Mouse (Mus musculus): ENCODE measurements at regions not wholly inside any gene's neighbourhood (a gene's known extent, or its start where the extent isn't known, plus 50 kb on each side); places are given as distances from the start of the nearest gene placed in this dataset.

GRCm38 (mm10) chr7:136343494-136343893 is 550.9 kb upstream of the Mgmt start:
- Histone ChIP-seq H3K36me3 (replicated peaks) (no peaks in the 10 kb centered on the region), H3K9ac (no peak overlapping the region), H3K4me2 (no peak overlapping the region), H3K9me3 (replicated peaks) (no peaks in the 10 kb centered on the region), H3K27ac (replicated peaks) (no peak overlapping the region), H3K4me1 (replicated peaks) (no peaks in the 10 kb centered on the region), H3K27me3 (no peaks in the 10 kb centered on the region), H3K4me3 (replicated peaks) (no peak overlapping the region)
- 59% methylated on average over 4 of the region's 4 CpGs for WGBS (ENCODE audit: insufficient replicate concordance)
- no peak for ATAC-seq (ENCODE audit: insufficient read depth)

DNA sequence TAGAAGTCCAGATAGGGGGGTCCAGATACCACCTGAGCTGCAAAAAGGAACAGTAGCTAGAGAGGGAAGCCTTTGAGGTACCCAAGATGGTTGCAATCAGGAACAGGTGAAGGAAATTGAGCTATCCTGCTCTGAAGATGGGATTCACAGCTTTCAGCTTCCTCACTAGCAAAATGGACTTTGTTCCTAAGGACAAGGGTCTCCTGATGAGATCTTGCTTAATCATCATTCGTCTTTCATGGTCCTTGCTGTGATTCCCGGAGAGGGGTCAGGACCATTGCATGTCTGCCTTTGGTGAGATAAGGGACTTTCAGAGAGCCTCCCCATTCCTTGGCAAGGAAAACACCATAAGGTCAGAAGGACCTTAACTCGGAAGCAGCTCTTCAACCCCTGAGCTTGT is 549.4 kb upstream of the Mgmt start:
- no peaks in the 10 kb centered on the region for H3K9me3 ChIP-seq (replicated peaks)
- H3K27me3 ChIP-seq, result no peaks in the 10 kb centered on the region
- no peaks in the 10 kb centered on the region for H3K4me1 ChIP-seq (replicated peaks)
- H3K4me2 ChIP-seq, result no peak overlapping the region
- WGBS (ENCODE audit: insufficient replicate concordance), result 49% methylated on average over 3 of the region's 3 CpGs
- no peak for ATAC-seq (ENCODE audit: insufficient read depth)
- H3K4me3 ChIP-seq (replicated peaks), result no peak overlapping the region
- no peak overlapping the region for H3K27ac ChIP-seq (replicated peaks)
- no peaks in the 10 kb centered on the region for H3K36me3 ChIP-seq (replicated peaks)
- H3K9ac ChIP-seq, result no peak overlapping the region

DNA sequence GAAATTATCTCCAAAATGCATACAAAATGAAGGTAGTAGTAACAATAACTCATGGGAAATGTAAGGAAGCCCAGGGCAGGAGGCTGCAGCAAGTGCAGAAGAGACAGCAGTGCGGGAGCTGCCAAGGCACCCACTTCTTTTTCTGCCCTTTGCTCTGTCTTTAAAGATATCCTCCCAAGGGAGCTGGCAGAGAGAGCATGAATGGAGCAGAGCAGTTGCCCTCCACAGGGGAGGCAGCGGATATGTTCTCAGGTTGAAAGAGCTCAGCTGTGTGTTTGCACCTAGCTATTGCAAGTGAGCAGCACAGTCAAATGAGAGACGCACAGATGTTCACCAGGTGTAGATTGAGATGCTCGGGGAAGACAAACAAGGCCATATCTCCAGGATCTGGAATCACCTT is 547.9 kb upstream of the Mgmt start:
- H3K4me3 ChIP-seq (replicated peaks), result no peak overlapping the region
- no peak overlapping the region for H3K4me2 ChIP-seq
- H3K27me3 ChIP-seq, result no peaks in the 10 kb centered on the region
- no peak overlapping the region for H3K27ac ChIP-seq (replicated peaks)
- no peaks in the 10 kb centered on the region for H3K36me3 ChIP-seq (replicated peaks)
- ATAC-seq (ENCODE audit: insufficient read depth), result no peak
- H3K9ac ChIP-seq, result no peak overlapping the region
- no peaks in the 10 kb centered on the region for H3K9me3 ChIP-seq (replicated peaks)
- no peaks in the 10 kb centered on the region for H3K4me1 ChIP-seq (replicated peaks)
- WGBS (ENCODE audit: insufficient replicate concordance), result 61% methylated on average over 4 of the region's 4 CpGs

GRCm38 (mm10) chr7:136348309-136348708 is 546.1 kb upstream of the Mgmt start:
- H3K27me3 ChIP-seq, result no peaks in the 10 kb centered on the region
- H3K9ac ChIP-seq, result no peak overlapping the region
- no peak overlapping the region for H3K4me2 ChIP-seq
- H3K36me3 ChIP-seq (replicated peaks), result no peaks in the 10 kb centered on the region
- no peaks in the 10 kb centered on the region for H3K4me1 ChIP-seq (replicated peaks)
- H3K27ac ChIP-seq (replicated peaks), result no peak overlapping the region
- no peaks in the 10 kb centered on the region for H3K9me3 ChIP-seq (replicated peaks)
- no peak overlapping the region for H3K4me3 ChIP-seq (replicated peaks)
- ATAC-seq (ENCODE audit: insufficient read depth), result no peak
- WGBS (ENCODE audit: insufficient replicate concordance), result 33% methylated on average over 1 of the region's 1 CpGs

DNA sequence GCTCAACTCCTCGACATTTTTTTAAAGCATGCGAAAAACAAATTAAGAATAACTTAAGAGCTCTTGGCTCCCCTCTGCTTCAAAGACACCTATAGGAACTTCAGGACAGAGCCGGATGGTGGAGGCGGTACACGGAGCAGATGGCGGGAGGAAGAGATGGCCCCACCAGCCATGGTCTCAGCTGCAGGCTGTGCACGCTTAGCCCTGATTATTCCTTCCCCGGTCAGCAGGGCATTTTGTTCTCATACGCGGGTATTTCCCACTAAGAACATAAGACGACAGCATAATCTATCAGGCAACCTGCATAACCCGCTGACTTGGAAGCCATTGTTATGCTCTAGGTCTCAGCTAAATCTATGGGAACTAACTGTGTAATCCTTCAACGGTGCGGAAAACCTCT is 544.8 kb upstream of the Mgmt start:
- Histone ChIP-seq H3K36me3 (replicated peaks) (no peaks in the 10 kb centered on the region), H3K4me1 (replicated peaks) (no peaks in the 10 kb centered on the region), H3K4me2 (no peak overlapping the region), H3K27ac (replicated peaks) (no peak overlapping the region), H3K9me3 (replicated peaks) (no peaks in the 10 kb centered on the region), H3K9ac (no peak overlapping the region), H3K27me3 (no peaks in the 10 kb centered on the region), H3K4me3 (replicated peaks) (no peak overlapping the region)
- ATAC-seq (ENCODE audit: insufficient read depth), result no peak
- 77% methylated on average over 14 of the region's 14 CpGs for WGBS (ENCODE audit: insufficient replicate concordance)

DNA sequence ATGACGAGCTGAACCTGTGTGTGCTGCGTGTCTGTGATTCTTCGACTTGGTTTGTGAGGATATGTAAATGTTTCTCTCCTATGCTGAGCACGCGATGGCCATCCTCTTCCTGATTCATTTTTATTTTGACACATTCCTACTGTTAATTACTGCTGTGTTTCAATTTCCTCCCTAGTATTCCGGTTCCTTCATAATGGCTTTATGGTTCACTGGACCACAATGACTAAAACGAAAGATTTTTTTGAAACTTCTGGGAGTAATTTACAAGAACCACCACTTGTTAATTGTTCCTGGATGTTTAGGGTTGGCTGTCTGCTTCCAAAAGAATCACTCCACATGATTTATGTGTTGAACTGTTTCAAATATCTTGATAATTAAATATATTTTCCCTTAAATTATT is 537.4 kb upstream of the Mgmt start:
- H3K9ac ChIP-seq, result no peak overlapping the region
- ATAC-seq (ENCODE audit: insufficient read depth), result no peak
- H3K4me1 ChIP-seq (replicated peaks), result no peaks in the 10 kb centered on the region
- WGBS (ENCODE audit: insufficient replicate concordance), result 67% methylated on average over 7 of the region's 7 CpGs
- no peaks in the 10 kb centered on the region for H3K27me3 ChIP-seq
- H3K27ac ChIP-seq (replicated peaks), result no peak overlapping the region
- H3K4me3 ChIP-seq (replicated peaks), result no peak overlapping the region
- no peaks in the 10 kb centered on the region for H3K9me3 ChIP-seq (replicated peaks)
- H3K4me2 ChIP-seq, result no peak overlapping the region
- H3K36me3 ChIP-seq (replicated peaks), result no peaks in the 10 kb centered on the region

DNA sequence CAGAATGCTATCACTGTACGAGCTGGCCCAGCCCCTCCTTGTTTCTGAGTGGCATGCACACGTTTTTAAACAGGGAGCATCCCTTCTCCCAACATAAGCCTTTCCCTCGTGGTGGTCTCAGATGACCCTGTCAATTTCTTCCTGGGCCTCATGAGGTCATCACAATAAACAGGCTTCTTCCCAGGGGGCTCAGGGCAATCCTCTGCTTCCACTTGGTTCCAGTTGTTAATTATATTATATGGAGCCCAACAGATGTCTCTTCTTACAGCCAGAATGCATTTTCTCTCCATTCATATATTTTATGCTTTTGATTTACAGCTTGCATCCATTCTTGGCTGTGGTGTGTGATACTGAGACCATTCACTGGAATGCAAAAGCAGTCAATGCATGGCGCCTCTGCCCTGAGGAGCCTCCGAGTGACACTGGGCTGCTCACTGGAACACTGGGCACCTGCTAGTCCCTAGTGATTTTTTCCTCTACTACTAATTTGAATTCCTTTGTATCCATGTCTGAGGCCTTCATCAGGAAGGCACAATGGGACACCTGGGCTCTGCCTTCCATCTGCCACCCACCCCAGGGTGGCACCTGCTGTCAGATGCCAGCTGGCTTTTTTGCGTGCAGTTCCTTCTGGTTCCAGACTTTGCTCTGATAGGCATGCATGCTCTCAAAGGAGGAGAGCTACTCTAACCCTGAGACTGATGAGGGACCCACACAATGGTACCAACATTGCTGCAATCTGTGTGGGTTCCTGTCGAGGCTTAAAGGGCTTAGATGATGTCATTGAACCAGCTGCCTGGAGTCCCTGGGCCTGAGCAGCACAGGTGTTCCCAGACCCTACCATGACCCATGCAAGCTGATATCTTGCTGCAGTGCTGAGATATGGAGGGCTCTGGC is 528.8 kb upstream of the Mgmt start:
- H3K4me1 ChIP-seq (replicated peaks), result no peaks in the 10 kb centered on the region
- WGBS (ENCODE audit: insufficient replicate concordance), result 52% methylated on average over 7 of the region's 7 CpGs
- no peaks in the 10 kb centered on the region for H3K27me3 ChIP-seq
- H3K36me3 ChIP-seq (replicated peaks), result no peaks in the 10 kb centered on the region
- H3K4me2 ChIP-seq, result no peak overlapping the region
- H3K4me3 ChIP-seq (replicated peaks), result no peak overlapping the region
- ATAC-seq (ENCODE audit: insufficient read depth), result no peak
- no peak overlapping the region for H3K27ac ChIP-seq (replicated peaks)
- no peak overlapping the region for H3K9ac ChIP-seq
- H3K9me3 ChIP-seq (replicated peaks), result no peaks in the 10 kb centered on the region

DNA sequence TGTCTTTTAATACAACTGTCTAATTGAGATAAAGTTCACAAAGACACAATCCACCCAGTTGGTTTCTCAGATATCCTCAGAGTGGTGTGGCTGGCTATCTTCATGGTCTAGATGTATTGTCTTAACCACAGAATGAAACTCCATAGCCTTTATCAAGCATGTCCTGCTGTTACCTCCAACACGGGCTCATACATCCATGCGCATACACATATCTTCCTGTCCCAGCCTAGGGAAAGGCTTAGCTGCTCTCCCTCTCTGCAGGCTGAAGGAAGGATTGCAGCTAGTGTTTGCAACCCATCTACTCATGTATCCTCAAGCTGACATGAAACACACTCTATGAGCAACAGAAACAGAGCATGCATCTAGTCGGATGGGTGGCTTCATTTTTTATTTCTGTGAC is 517.2 kb upstream of the Mgmt start:
- H3K27ac ChIP-seq (replicated peaks), result no peak overlapping the region
- H3K9me3 ChIP-seq (replicated peaks), result no peaks in the 10 kb centered on the region
- WGBS (ENCODE audit: insufficient replicate concordance), result 41% methylated on average over 3 of the region's 3 CpGs
- H3K9ac ChIP-seq, result no peak overlapping the region
- no peaks in the 10 kb centered on the region for H3K36me3 ChIP-seq (replicated peaks)
- ATAC-seq (ENCODE audit: insufficient read depth), result peak; percentile 40; the same call in 1 of the 2 replicates
- H3K4me1 ChIP-seq (replicated peaks), result no peaks in the 10 kb centered on the region
- H3K4me2 ChIP-seq, result no peak overlapping the region
- no peaks in the 10 kb centered on the region for H3K27me3 ChIP-seq
- no peak overlapping the region for H3K4me3 ChIP-seq (replicated peaks)

DNA sequence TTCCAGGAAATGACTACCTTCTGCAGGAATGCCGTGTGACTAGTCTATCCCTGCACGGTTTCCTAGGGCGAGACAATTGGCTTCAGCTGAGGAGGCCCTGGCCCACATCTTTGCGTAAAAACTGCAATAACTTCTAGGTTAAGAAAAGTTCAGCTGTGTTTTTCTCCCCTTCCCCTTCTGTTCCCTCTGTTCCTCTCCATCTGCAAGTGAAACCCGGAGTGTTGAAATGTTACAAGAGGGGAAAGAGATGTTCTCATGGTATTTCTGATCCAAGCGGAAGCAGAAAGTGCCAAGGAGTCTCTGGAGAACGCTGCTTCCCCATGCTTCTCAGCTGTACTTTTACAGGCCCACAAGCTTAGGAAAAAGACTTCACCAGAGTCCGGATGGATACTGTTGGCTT is 516.7 kb upstream of the Mgmt start:
- H3K4me1 ChIP-seq (replicated peaks), result no peaks in the 10 kb centered on the region
- no peak overlapping the region for H3K4me3 ChIP-seq (replicated peaks)
- no peak overlapping the region for H3K27ac ChIP-seq (replicated peaks)
- H3K9ac ChIP-seq, result no peak overlapping the region
- no peak for ATAC-seq (ENCODE audit: insufficient read depth)
- H3K36me3 ChIP-seq (replicated peaks), result no peaks in the 10 kb centered on the region
- H3K27me3 ChIP-seq, result no peaks in the 10 kb centered on the region
- 40% methylated on average over 8 of the region's 8 CpGs for WGBS (ENCODE audit: insufficient replicate concordance)
- H3K4me2 ChIP-seq, result no peak overlapping the region
- H3K9me3 ChIP-seq (replicated peaks), result no peaks in the 10 kb centered on the region

- WGBS (ENCODE audit: insufficient replicate concordance), result 21% methylated on average over 4 of the region's 4 CpGs
- no peak overlapping the region for H3K4me3 ChIP-seq (replicated peaks)
- no peaks in the 10 kb centered on the region for H3K9me3 ChIP-seq (replicated peaks)
- H3K9ac ChIP-seq, result no peak overlapping the region
- H3K36me3 ChIP-seq (replicated peaks), result no peaks in the 10 kb centered on the region
- H3K27ac ChIP-seq (replicated peaks), result no peak overlapping the region
- H3K4me2 ChIP-seq, result no peak overlapping the region
- no peak for ATAC-seq (ENCODE audit: insufficient read depth)
- H3K4me1 ChIP-seq (replicated peaks), result no peaks in the 10 kb centered on the region
- H3K27me3 ChIP-seq, result no peaks in the 10 kb centered on the region
Measured at GRCm38 (mm10) chr7:136378321-136378720, 516.1 kb upstream of the Mgmt start.

DNA sequence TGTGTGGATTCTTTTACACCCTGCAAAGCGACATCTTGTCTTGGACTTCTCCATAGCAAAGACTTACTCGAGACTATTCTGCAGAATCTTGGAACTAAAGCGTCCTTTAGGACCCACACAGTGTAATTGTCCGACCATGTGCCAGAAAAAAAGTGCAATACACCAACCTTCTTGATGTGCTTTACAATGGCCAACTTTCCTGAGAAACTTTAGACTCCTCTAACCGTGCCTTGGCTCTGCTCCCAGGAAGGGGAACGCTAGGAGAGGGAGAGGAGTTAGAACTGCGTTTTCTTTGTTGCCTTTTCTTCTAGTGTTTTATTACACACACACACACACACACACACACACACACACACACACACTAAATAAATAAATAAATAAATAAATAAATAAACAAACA is 515.1 kb upstream of the Mgmt start:
- H3K4me2 ChIP-seq, result no peak overlapping the region
- H3K27ac ChIP-seq (replicated peaks), result no peak overlapping the region
- no peaks in the 10 kb centered on the region for H3K27me3 ChIP-seq
- H3K36me3 ChIP-seq (replicated peaks), result no peaks in the 10 kb centered on the region
- no peak overlapping the region for H3K4me3 ChIP-seq (replicated peaks)
- no peaks in the 10 kb centered on the region for H3K9me3 ChIP-seq (replicated peaks)
- 48% methylated on average over 7 of the region's 7 CpGs for WGBS (ENCODE audit: insufficient replicate concordance)
- no peaks in the 10 kb centered on the region for H3K4me1 ChIP-seq (replicated peaks)
- no peak overlapping the region for H3K9ac ChIP-seq
- ATAC-seq (ENCODE audit: insufficient read depth), result no peak

GRCm38 (mm10) chr7:136379741-136380140 is 514.7 kb upstream of the Mgmt start:
- ATAC-seq (ENCODE audit: insufficient read depth), result no peak
- no peak overlapping the region for H3K4me3 ChIP-seq (replicated peaks)
- no peak overlapping the region for H3K4me2 ChIP-seq
- no peak overlapping the region for H3K27ac ChIP-seq (replicated peaks)
- no peaks in the 10 kb centered on the region for H3K9me3 ChIP-seq (replicated peaks)
- H3K9ac ChIP-seq, result no peak overlapping the region
- no peaks in the 10 kb centered on the region for H3K27me3 ChIP-seq
- H3K4me1 ChIP-seq (replicated peaks), result no peaks in the 10 kb centered on the region
- H3K36me3 ChIP-seq (replicated peaks), result no peaks in the 10 kb centered on the region
- 43% methylated on average over 3 of the region's 3 CpGs for WGBS (ENCODE audit: insufficient replicate concordance)

Measured in liver, embryonic 15.5 days (tissue).